Mouse (Mus musculus) midbrain, postnatal 0 days (tissue): ENCODE data around the gene Uhrf1bp1. TPM values are rescaled to one million over a fixed set of nuclear protein-coding genes. Genes with fewer than 3 reads are reported as not detected.

Source experiments
- ATAC-seq: fragments of 200-750 bp; cut with Nextera tagmentation; 2 replicates; pipeline ENCODE4 v1.8.0; 2017; ENCODE audit warnings: moderate number of reproducible peaks, mild to moderate bottlenecking, moderate TSS enrichment, moderate library complexity; ENCODE audit not compliant: low FRiP score
- DNase-seq: peaks from one replicate; pipeline ENCODE4 v3.0.0-alpha.2; 2015; ENCODE audit warnings: low spot score
- H3K27ac ChIP-seq: fragments of 300-500 bp; sonication (generic); 2 replicates; pipeline ENCODE4 v1.5.1; 2014; ENCODE audit warnings: low read depth, mild to moderate bottlenecking, low read length, mixed read lengths
- H3K27me3 ChIP-seq: fragments of 300-500 bp; sonication (generic); 2 replicates; pipeline ENCODE4 v1.6.1; 2014; ENCODE audit warnings: low read length, control low read depth, mixed read lengths; ENCODE audit not compliant: insufficient read depth
- H3K36me3 ChIP-seq: fragments of 300-500 bp; sonication (generic); 2 replicates; pipeline ENCODE4 v1.6.1; 2014; ENCODE audit warnings: low read length, control low read depth, mixed read lengths; ENCODE audit not compliant: insufficient read depth
- H3K4me1 ChIP-seq: fragments of 300-500 bp; sonication (generic); 2 replicates; pipeline ENCODE4 v1.6.1; 2014; ENCODE audit warnings: mild to moderate bottlenecking, control low read depth, antibody characterized with exemption, low read length, mixed read lengths; ENCODE audit not compliant: insufficient read depth
- H3K4me2 ChIP-seq: fragments of 300-500 bp; sonication (generic); 2 replicates; pipeline ENCODE4 v1.6.1; 2014; ENCODE audit warnings: low read depth, mild to moderate bottlenecking, low read length, mixed read lengths; ENCODE audit not compliant: poor library complexity, severe bottlenecking
- H3K4me3 ChIP-seq: fragments of 300-500 bp; sonication (generic); 2 replicates; pipeline ENCODE4 v1.5.1; 2014; ENCODE audit warnings: low read depth, mild to moderate bottlenecking, low read length, moderate library complexity
- H3K9ac ChIP-seq: fragments of 300-500 bp; sonication (generic); replicated peaks from 2 replicates; pipeline ENCODE4 v1.6.1; 2014; ENCODE audit warnings: mild to moderate bottlenecking, low read length, moderate library complexity, mixed read lengths; ENCODE audit not compliant: poor library complexity, severe bottlenecking
- H3K9me3 ChIP-seq: fragments of 300-500 bp; sonication (generic); 2 replicates; pipeline ENCODE4 v1.6.1; 2016; ENCODE audit warnings: low read length, control low read depth
- CTCF ChIP-seq: IDR thresholded peaks from 2 replicates; pipeline ENCODE4 v1.5.1; 2016; ENCODE audit warnings: antibody characterized with exemption, mild to moderate bottlenecking
- WGBS: fragments of 180-500 bp; shearing (Covaris S2); extraction: QIAGEN DNeasy Blood & Tissue Kit; methylation state at CpG from one replicate; pipeline ENCODE4 v1.1.7; 2014; 5-methylcytosine and 5-hydroxymethylcytosine counted together
- polyA plus RNA-seq: library from polyadenylated mRNA; unstranded; fragments of >200 nt; fragmentation: Nextera tagmentation; extraction: Ambion mirVana; gene quantifications from 2 replicates; pipeline ENCODE4 v1.2.1, GENCODE M21; 2015
- total RNA-seq: library from RNA; depleted of rRNA; stranded (reverse); fragments of >200 nt; gene quantifications from 2 replicates; pipeline ENCODE4 v1.2.3, GENCODE M21; 2014; rRNA removed

The Uhrf1bp1 gene
- total and polyA plus RNA-seq, 2 experiments from 2014 or later = 4.5 to 18.0 TPM

- Histone ChIP-seq H3K27ac (no peak overlapping the region), H3K36me3 (no peaks in the 10 kb centered on the region), H3K4me2 (no peak overlapping the region), H3K27me3 (no peaks in the 10 kb centered on the region), H3K9ac (no peak overlapping the region), H3K9me3 (no peaks in the 10 kb centered on the region), H3K4me3 (no peak overlapping the region), H3K4me1 (peaks cover 3% of the 10 kb centered on the region; the same call in 1 of the 2 replicates)
- 80% methylated on average over 2 of the region's 2 CpGs for WGBS
- peak; percentile 13; the same call in 1 of the 2 replicates for TF ChIP-seq CTCF
- DNase-seq = peak; percentile 11
- no peak for ATAC-seq
These were observed 90.9 kb downstream of the Uhrf1bp1 start for GRCm38 (mm10) chr17:27947155-27947554.

Other genes starting within 250 kb of the Uhrf1bp1 start
- 280 and 286 TPM in 2 replicates for gene Nudt3, start 232.9 kb upstream of the Uhrf1bp1 start, total RNA-seq
- 203 and 211 TPM in 2 replicates for gene Nudt3, start 232.9 kb upstream of the Uhrf1bp1 start, polyA plus RNA-seq
- not detected in 2 replicates for gene RPS10-NUDT3, start 221.2 kb upstream of the Uhrf1bp1 start, total RNA-seq
- not detected in 2 replicates for gene RPS10-NUDT3, start 221.2 kb upstream of the Uhrf1bp1 start, polyA plus RNA-seq
- 1,349 and 1,717 TPM in 2 replicates for gene Rps10, start 219.8 kb upstream of the Uhrf1bp1 start, total RNA-seq
- 447 and 461 TPM in 2 replicates for gene Rps10, start 219.8 kb upstream of the Uhrf1bp1 start, polyA plus RNA-seq
- gene Pacsin1, start 200.9 kb upstream of the Uhrf1bp1 start, total RNA-seq = 47.0 and 50.3 TPM in 2 replicates
- 85.2 and 87.6 TPM in 2 replicates for gene Pacsin1, start 200.9 kb upstream of the Uhrf1bp1 start, polyA plus RNA-seq
- 3.7 and 4.0 TPM in 2 replicates for gene Spdef, start 127.5 kb upstream of the Uhrf1bp1 start, total RNA-seq
- gene Spdef, start 127.5 kb upstream of the Uhrf1bp1 start, polyA plus RNA-seq = 3.9 and 4.7 TPM in 2 replicates
- gene D17Wsu92e, start 35.8 kb upstream of the Uhrf1bp1 start, total RNA-seq = 72.8 and 73.8 TPM in 2 replicates
- 8.3 and 8.7 TPM in 2 replicates for gene D17Wsu92e, start 35.8 kb upstream of the Uhrf1bp1 start, polyA plus RNA-seq
- gene Snrpc, start 18.3 kb upstream of the Uhrf1bp1 start, total RNA-seq = 112 and 140 TPM in 2 replicates
- 210 and 216 TPM in 2 replicates for gene Snrpc, start 18.3 kb upstream of the Uhrf1bp1 start, polyA plus RNA-seq
- gene Anks1, start 52.9 kb downstream of the Uhrf1bp1 start, total RNA-seq = 109 and 112 TPM in 2 replicates
- gene Anks1, start 52.9 kb downstream of the Uhrf1bp1 start, polyA plus RNA-seq = 44.1 and 45.9 TPM in 2 replicates
- 18.1 and 21.0 TPM in 2 replicates for gene Taf11, start 53.4 kb downstream of the Uhrf1bp1 start, total RNA-seq
- 49.7 and 59.9 TPM in 2 replicates for gene Taf11, start 53.4 kb downstream of the Uhrf1bp1 start, polyA plus RNA-seq
- gene Tcp11, start 224.2 kb downstream of the Uhrf1bp1 start, total RNA-seq = 4.1 and 8.2 TPM in 2 replicates
- gene Tcp11, start 224.2 kb downstream of the Uhrf1bp1 start, polyA plus RNA-seq = 2.3 and 2.5 TPM in 2 replicates